Mouse (Mus musculus) brain, embryonic 14.5 days (tissue): ENCODE results near the gene Fgd3.

Experiments
- CTCF ChIP-seq: fragments of 200-500 bp; IDR thresholded peaks from 2 replicates; pipeline ENCODE4 v1.5.1; 2012; ENCODE audit warnings: inconsistent platforms, mild to moderate bottlenecking, moderate library complexity, borderline replicate concordance; ENCODE audit not compliant: insufficient read depth, insufficient read length; ENCODE audit errors: extremely low read depth
- POLR2A ChIP-seq: fragments of 200-500 bp; IDR thresholded peaks from 2 replicates; pipeline ENCODE4 v1.6.1; 2012; ENCODE audit warnings: mild to moderate bottlenecking, inconsistent platforms, borderline replicate concordance; ENCODE audit not compliant: poor library complexity, insufficient read depth, insufficient read length, severe bottlenecking; ENCODE audit errors: extremely low read depth

- TF ChIP-seq CTCF (no peak), POLR2A (no peak)
Measured at GRCm38 (mm10) chr13:49212711-49213500, 107.2 kb downstream of the Fgd3 start.
